Mouse (Mus musculus) midbrain, embryonic 12.5 days (tissue): ENCODE data around the gene Anp32b. TPM values are rescaled to one million over a fixed set of nuclear protein-coding genes. Genes with fewer than 3 reads are reported as not detected.
A peak's percentile ranks its signal among the peaks of the same experiment; 100 is the strongest.

Source experiments
- ATAC-seq: fragments of 200-750 bp; cut with Nextera tagmentation; 2 replicates; pipeline ENCODE4 v1.8.0; 2017; ENCODE audit warnings: low read depth, moderate TSS enrichment, moderate library complexity; ENCODE audit not compliant: low FRiP score
- H3K27ac ChIP-seq: fragments of 300-500 bp; sonication (generic); replicated peaks from 2 replicates; pipeline ENCODE4 v1.5.1; 2016; ENCODE audit warnings: mild to moderate bottlenecking
- H3K27me3 ChIP-seq: fragments of 300-500 bp; sonication (generic); 2 replicates; pipeline ENCODE4 v1.6.1; 2016; ENCODE audit warnings: mild to moderate bottlenecking
- H3K36me3 ChIP-seq: fragments of 300-500 bp; sonication (generic); 2 replicates; pipeline ENCODE4 v1.6.1; 2016
- H3K4me1 ChIP-seq: fragments of 300-500 bp; sonication (generic); 2 replicates; pipeline ENCODE4 v1.6.1; 2016
- H3K4me2 ChIP-seq: fragments of 300-500 bp; sonication (generic); replicated peaks from 2 replicates; pipeline ENCODE4 v1.6.1; 2016; ENCODE audit warnings: mild to moderate bottlenecking, moderate library complexity
- H3K4me3 ChIP-seq: fragments of 300-500 bp; sonication (generic); 2 replicates; pipeline ENCODE4 v1.5.1; 2016; ENCODE audit warnings: mild to moderate bottlenecking
- H3K9ac ChIP-seq: fragments of 300-500 bp; sonication (generic); replicated peaks from 2 replicates; pipeline ENCODE4 v1.6.1; 2016; ENCODE audit warnings: mild to moderate bottlenecking, moderate library complexity
- H3K9me3 ChIP-seq: fragments of 300-500 bp; sonication (generic); 2 replicates; pipeline ENCODE4 v1.6.1; 2016; ENCODE audit warnings: mild to moderate bottlenecking
- WGBS: fragments of 180-500 bp; shearing (Covaris S2); methylation state at CpG from one replicate; pipeline ENCODE4 v1.1.7; 2016; 5-methylcytosine and 5-hydroxymethylcytosine counted together
- polyA plus RNA-seq: library from polyadenylated mRNA; unstranded; fragments of >200 nt; fragmentation: Nextera tagmentation; extraction: Ambion mirVana; gene quantifications from 2 replicates; pipeline ENCODE4 v1.2.1, GENCODE M21; 2016

Anp32b gene
- polyA plus RNA-seq, 1 experiment from 2014 or later: 237 TPM

GRCm38 (mm10) chr4:46493071-46493470 lies 42.4 kb downstream of the Anp32b start:
- Histone ChIP-seq H3K4me2 (no peak overlapping the region), H3K4me3 (no peak overlapping the region), H3K27ac (no peak overlapping the region), H3K4me1 (peaks cover 10% of the 10 kb centered on the region; the same call in 1 of the 2 replicates), H3K36me3 (peaks cover 31% of the 10 kb centered on the region), H3K27me3 (no peaks in the 10 kb centered on the region), H3K9me3 (no peaks in the 10 kb centered on the region), H3K9ac (no peak overlapping the region)
- 99% methylated on average over 6 of the region's 6 CpGs for WGBS
- no peak for ATAC-seq

- no peak overlapping the region for H3K4me3 ChIP-seq
- no peaks in the 10 kb centered on the region for H3K27me3 ChIP-seq
- H3K4me1 ChIP-seq: no peaks in the 10 kb centered on the region
- H3K4me2 ChIP-seq: no peak overlapping the region
- ATAC-seq: no peak
- no peaks in the 10 kb centered on the region for H3K9me3 ChIP-seq
- peaks cover 46% of the 10 kb centered on the region for H3K36me3 ChIP-seq
- no peak overlapping the region for H3K27ac ChIP-seq
- no peak overlapping the region for H3K9ac ChIP-seq
- 89% methylated on average over 12 of the region's 12 CpGs for WGBS
Observed at GRCm38 (mm10) chr4:46495543-46495942, 44.8 kb downstream of the Anp32b start.

- Histone ChIP-seq H3K9ac (no peak overlapping the region; the same call in 1 of the 2 replicates), H3K27me3 (no peaks in the 10 kb centered on the region), H3K36me3 (peaks cover 61% of the 10 kb centered on the region), H3K9me3 (no peaks in the 10 kb centered on the region), H3K27ac (no peak overlapping the region), H3K4me2 (no peak overlapping the region), H3K4me1 (no peaks in the 10 kb centered on the region), H3K4me3 (no peak overlapping the region)
- WGBS: 45% methylated on average over 4 of the region's 4 CpGs
- no peak for ATAC-seq
Observed at GRCm38 (mm10) chr4:46497286-46497892, 46.7 kb downstream of the Anp32b start.

- ATAC-seq: no peak
- Histone ChIP-seq H3K36me3 (peaks cover 60% of the 10 kb centered on the region), H3K4me1 (no peaks in the 10 kb centered on the region), H3K4me2 (no peak overlapping the region), H3K9ac (no peak overlapping the region), H3K27me3 (no peaks in the 10 kb centered on the region), H3K4me3 (no peak overlapping the region), H3K9me3 (no peaks in the 10 kb centered on the region), H3K27ac (no peak overlapping the region)
- 76% methylated on average over 3 of the region's 3 CpGs for WGBS
Observed at GRCm38 (mm10) chr4:46498511-46498910, 47.8 kb downstream of the Anp32b start.

- 0 out of 2 replicates have a peak, but pooled peaks cover under 1% of the 10 kb centered on the region for H3K27me3 ChIP-seq
- WGBS: 17% methylated on average over 4 of the region's 4 CpGs
- H3K4me1 ChIP-seq: no peaks in the 10 kb centered on the region
- no peak overlapping the region for H3K4me2 ChIP-seq
- no peaks in the 10 kb centered on the region for H3K9me3 ChIP-seq
- H3K9ac ChIP-seq: no peak overlapping the region
- no peak overlapping the region for H3K4me3 ChIP-seq
- peaks cover 55% of the 10 kb centered on the region for H3K36me3 ChIP-seq
- ATAC-seq: no peak
- no peak overlapping the region for H3K27ac ChIP-seq
Observed at GRCm38 (mm10) chr4:46498976-46499375, 48.3 kb downstream of the Anp32b start.

- ATAC-seq: no peak
- 73% methylated on average over 16 of the region's 16 CpGs for WGBS
Observed at GRCm38 (mm10) chr4:46502606-46503502, 52.2 kb downstream of the Anp32b start.

GRCm38 (mm10) chr4:46503881-46504280 lies 53.2 kb downstream of the Anp32b start:
- peaks cover 9% of the 10 kb centered on the region; the same call in 1 of the 2 replicates for H3K4me1 ChIP-seq
- H3K27ac ChIP-seq: no peak overlapping the region
- H3K9me3 ChIP-seq: no peaks in the 10 kb centered on the region
- peaks cover 42% of the 10 kb centered on the region for H3K36me3 ChIP-seq
- H3K4me3 ChIP-seq: no peak overlapping the region
- H3K27me3 ChIP-seq: peaks cover 29% of the 10 kb centered on the region
- ATAC-seq: no peak
- H3K9ac ChIP-seq: no peak overlapping the region
- no peak overlapping the region for H3K4me2 ChIP-seq
- WGBS: 87% methylated on average over 3 of the region's 3 CpGs

More at GRCm38 (mm10) chr4:46502606-46503502, 52.2 kb downstream of the Anp32b start:
- peaks cover 42% of the 10 kb centered on the region for H3K36me3 ChIP-seq
- no peak overlapping the region for H3K9ac ChIP-seq
- no peak overlapping the region for H3K27ac ChIP-seq
- H3K4me3 ChIP-seq: no peak overlapping the region
- peaks cover 9% of the 10 kb centered on the region; the same call in 1 of the 2 replicates for H3K4me1 ChIP-seq
- H3K9me3 ChIP-seq: no peaks in the 10 kb centered on the region
- H3K4me2 ChIP-seq: no peak overlapping the region
- peaks cover 29% of the 10 kb centered on the region for H3K27me3 ChIP-seq

GRCm38 (mm10) chr4:46505361-46506057 lies 54.8 kb downstream of the Anp32b start:
- Histone ChIP-seq H3K27me3 (peaks cover 29% of the 10 kb centered on the region), H3K9me3 (no peaks in the 10 kb centered on the region), H3K27ac (no peak overlapping the region), H3K4me1 (peaks cover 9% of the 10 kb centered on the region; the same call in 1 of the 2 replicates), H3K4me2 (no peak overlapping the region), H3K9ac (no peak overlapping the region), H3K36me3 (peaks cover 27% of the 10 kb centered on the region), H3K4me3 (no peak overlapping the region)
- no peak for ATAC-seq
- 77% methylated on average over 8 of the region's 8 CpGs for WGBS

- 1% methylated on average over 94 of the region's 94 CpGs for WGBS
- no peaks in the 10 kb centered on the region for H3K9me3 ChIP-seq
Observed at GRCm38 (mm10) chr4:46506801-46507610, 56.3 kb downstream of the Anp32b start.

GRCm38 (mm10) chr4:46507736-46508460 lies 57.2 kb downstream of the Anp32b start:
- Histone ChIP-seq H3K9ac (no peak overlapping the region), H3K27ac (no peak overlapping the region), H3K9me3 (no peaks in the 10 kb centered on the region), H3K4me3 (peak overlapping the region; percentile 66; the same call in 1 of the 2 replicates), H3K4me2 (peak overlapping the region; percentile 82), H3K4me1 (peaks cover 9% of the 10 kb centered on the region; the same call in 1 of the 2 replicates), H3K36me3 (peaks cover 6% of the 10 kb centered on the region), H3K27me3 (peaks cover 29% of the 10 kb centered on the region)
- WGBS: 10% methylated on average over 16 of the region's 16 CpGs
- ATAC-seq: peak; percentile 19; the same call in 1 of the 2 replicates

More at GRCm38 (mm10) chr4:46506801-46507610, 56.3 kb downstream of the Anp32b start:
- peak; percentile 94 for ATAC-seq
- Histone ChIP-seq H3K27me3 (peaks cover 29% of the 10 kb centered on the region), H3K4me2 (peak overlapping the region; percentile 82), H3K9ac (peak overlapping the region; percentile 64), H3K36me3 (peaks cover 13% of the 10 kb centered on the region), H3K4me1 (peaks cover 9% of the 10 kb centered on the region; the same call in 1 of the 2 replicates), H3K27ac (peak overlapping the region; percentile 71), H3K4me3 (peak overlapping the region; percentile 66)
